Mouse (Mus musculus) liver, embryonic 11.5 days (tissue): ENCODE results near the gene Dhx40. TPM values are rescaled to one million over a fixed set of nuclear protein-coding genes. Genes with fewer than 3 reads are reported as not detected.

ENCODE experiments used
- ATAC-seq: fragments of 200-750 bp; cut with Nextera tagmentation; replicated peaks from 2 replicates; pipeline ENCODE4 v1.8.0; 2017; ENCODE audit warnings: moderate number of reproducible peaks, mild to moderate bottlenecking, moderate TSS enrichment, moderate library complexity; ENCODE audit not compliant: low FRiP score
- DNase-seq: peaks from one replicate; pipeline ENCODE4 v3.0.0-alpha.2; 2017; ENCODE audit warnings: low spot score
- H3K27ac ChIP-seq: fragments of 300-500 bp; sonication (generic); 2 replicates; pipeline ENCODE4 v1.5.1; 2014; ENCODE audit warnings: mild to moderate bottlenecking, low read depth, low read length, control low read depth
- H3K27me3 ChIP-seq: fragments of 300-500 bp; sonication (generic); replicated peaks from 2 replicates; pipeline ENCODE4 v1.6.1; 2014; ENCODE audit warnings: low read length, mixed read lengths; ENCODE audit not compliant: control insufficient read depth, insufficient read depth
- H3K36me3 ChIP-seq: fragments of 300-500 bp; sonication (generic); 2 replicates; pipeline ENCODE4 v1.6.1; 2014; ENCODE audit warnings: mild to moderate bottlenecking, low read length, moderate library complexity, mixed read lengths; ENCODE audit not compliant: control insufficient read depth, insufficient read depth
- H3K4me1 ChIP-seq: fragments of 300-500 bp; sonication (generic); replicated peaks from 2 replicates; pipeline ENCODE4 v1.6.1; 2014; ENCODE audit warnings: low read length, mixed read lengths; ENCODE audit not compliant: control insufficient read depth, insufficient read depth
- H3K4me2 ChIP-seq: fragments of 300-500 bp; sonication (generic); 2 replicates; pipeline ENCODE4 v1.6.1; 2014; ENCODE audit warnings: mild to moderate bottlenecking, control low read depth, moderate library complexity
- H3K4me3 ChIP-seq: fragments of 300-500 bp; sonication (generic); 2 replicates; pipeline ENCODE4 v1.5.1; 2014; ENCODE audit warnings: low read depth, low read length, control low read depth
- H3K9ac ChIP-seq: fragments of 300-500 bp; sonication (generic); 2 replicates; pipeline ENCODE4 v1.6.1; 2014; ENCODE audit warnings: low read depth, low read length, control low read depth
- H3K9me3 ChIP-seq: fragments of 300-500 bp; sonication (generic); 2 replicates; pipeline ENCODE4 v1.6.1; 2016; ENCODE audit warnings: low read length, inconsistent platforms, mixed read lengths; ENCODE audit not compliant: control insufficient read depth
- WGBS: fragments of 180-500 bp; shearing (Covaris S2); extraction: QIAGEN DNeasy Blood & Tissue Kit; methylation state at CpG from one replicate; pipeline ENCODE4 v1.1.7; 2014; 5-methylcytosine and 5-hydroxymethylcytosine counted together
- polyA plus RNA-seq: library from polyadenylated mRNA; unstranded; fragments of >200 nt; fragmentation: Nextera tagmentation; extraction: Ambion mirVana; gene quantifications from 2 replicates; pipeline ENCODE4 v1.2.1, GENCODE M21; 2014

Dhx40 gene
- polyA plus RNA-seq, 1 experiment from 2014 or later: 15.4 TPM

- Histone ChIP-seq H3K4me2 (no peak overlapping the region), H3K9ac (no peak overlapping the region), H3K9me3 (no peaks in the 10 kb centered on the region), H3K36me3 (no peaks in the 10 kb centered on the region), H3K27ac (no peak overlapping the region), H3K27me3 (no peaks in the 10 kb centered on the region), H3K4me1 (peaks cover 15% of the 10 kb centered on the region; the same call in 1 of the 2 replicates), H3K4me3 (no peak overlapping the region)
- no peak for ATAC-seq
- DNase-seq: no peak
Observed at GRCm38 (mm10) chr11:86760357-86760756, 47.2 kb downstream of the Dhx40 start.

- Histone ChIP-seq H3K4me2 (no peak overlapping the region), H3K9me3 (no peaks in the 10 kb centered on the region), H3K27me3 (no peaks in the 10 kb centered on the region), H3K9ac (no peak overlapping the region), H3K36me3 (no peaks in the 10 kb centered on the region), H3K4me3 (no peak overlapping the region), H3K4me1 (peaks cover 18% of the 10 kb centered on the region), H3K27ac (no peak overlapping the region)
- WGBS: 79% methylated on average over 2 of the region's 2 CpGs
- DNase-seq (no peak), ATAC-seq (no peak)
Observed at GRCm38 (mm10) chr11:86759886-86760285, 47.7 kb downstream of the Dhx40 start.

- DNase-seq: no peak
- H3K4me2 ChIP-seq: peak overlapping the region; percentile 71
- peak overlapping the region; percentile 46 for H3K9ac ChIP-seq
- H3K27ac ChIP-seq: peak overlapping the region; percentile 96
- no peaks in the 10 kb centered on the region for H3K36me3 ChIP-seq
- peaks cover 23% of the 10 kb centered on the region for H3K4me1 ChIP-seq
- 83% methylated on average over 1 of the region's 1 CpGs for WGBS
- H3K9me3 ChIP-seq: no peaks in the 10 kb centered on the region
- H3K27me3 ChIP-seq: no peaks in the 10 kb centered on the region
- ATAC-seq: no peak
- no peak overlapping the region; the same call in 1 of the 2 replicates for H3K4me3 ChIP-seq
Observed at GRCm38 (mm10) chr11:86759226-86759625, 48.3 kb downstream of the Dhx40 start.

- Histone ChIP-seq H3K9ac (peak overlapping the region; percentile 99), H3K4me2 (peak overlapping the region; percentile 71), H3K4me1 (peaks cover 30% of the 10 kb centered on the region), H3K27me3 (no peaks in the 10 kb centered on the region), H3K27ac (peak overlapping the region; percentile 96), H3K4me3 (peak overlapping the region; percentile 92), H3K9me3 (no peaks in the 10 kb centered on the region), H3K36me3 (peaks cover 4% of the 10 kb centered on the region; the same call in 1 of the 2 replicates)
- 23% methylated on average over 6 of the region's 6 CpGs for WGBS
- ATAC-seq (no peak), DNase-seq (no peak)
Observed at GRCm38 (mm10) chr11:86758559-86758958, 49.0 kb downstream of the Dhx40 start.

- H3K27ac ChIP-seq: peak within 1 kb of the TSS; percentile 96
- under 1% methylated on average over 73 of the region's 73 CpGs for WGBS
Observed at GRCm38 (mm10) chr11:86757480-86758371, 49.8 kb downstream of the Dhx40 start, which contains the start of gene Cltc. Gene Cltc, minus strand, starts transcription at chr11:86757565.

GRCm38 (mm10) chr11:86757142-86757479 lies 50.4 kb downstream of the Dhx40 start:
- under 1% methylated on average over 18 of the region's 18 CpGs for WGBS
- ATAC-seq: peak; percentile 23

More at GRCm38 (mm10) chr11:86757480-86758371, 49.8 kb downstream of the Dhx40 start, which contains the start of gene Cltc:
- Histone ChIP-seq H3K4me2 (peak within 1 kb of the TSS; percentile 76), H3K27me3 (no peaks in the 10 kb centered on the region), H3K9ac (peak within 1 kb of the TSS; percentile 99), H3K4me1 (peaks cover 36% of the 10 kb centered on the region), H3K9me3 (no peaks in the 10 kb centered on the region), H3K4me3 (peak within 1 kb of the TSS; percentile 92), H3K36me3 (peaks cover 8% of the 10 kb centered on the region; the same call in 1 of the 2 replicates)
- peak; percentile 88 for ATAC-seq
- DNase-seq: peak; percentile 95

GRCm38 (mm10) chr11:86756156-86757141 lies 51.1 kb downstream of the Dhx40 start:
- Histone ChIP-seq H3K9ac (peak overlapping the region; percentile 99), H3K36me3 (peaks cover 8% of the 10 kb centered on the region; the same call in 1 of the 2 replicates), H3K4me3 (peak overlapping the region; percentile 92), H3K27ac (peak overlapping the region; percentile 96), H3K9me3 (no peaks in the 10 kb centered on the region), H3K27me3 (no peaks in the 10 kb centered on the region), H3K4me2 (peak overlapping the region; percentile 76), H3K4me1 (peaks cover 43% of the 10 kb centered on the region)
- peak; percentile 19 for ATAC-seq
- peak; percentile 44 for DNase-seq
- whole genome bisulfite sequencing: 3% methylated on average over 31 of the region's 31 CpGs

More at GRCm38 (mm10) chr11:86757142-86757479, 50.4 kb downstream of the Dhx40 start:
- DNase-seq: no peak
- no peaks in the 10 kb centered on the region for H3K9me3 ChIP-seq
- peaks cover 8% of the 10 kb centered on the region; the same call in 1 of the 2 replicates for H3K36me3 ChIP-seq
- H3K4me2 ChIP-seq: peak overlapping the region; percentile 76
- H3K27ac ChIP-seq: peak overlapping the region; percentile 96
- H3K4me3 ChIP-seq: peak overlapping the region; percentile 92
- no peaks in the 10 kb centered on the region for H3K27me3 ChIP-seq
- peak overlapping the region; percentile 99 for H3K9ac ChIP-seq
- H3K4me1 ChIP-seq: peaks cover 40% of the 10 kb centered on the region

- no peaks in the 10 kb centered on the region for H3K9me3 ChIP-seq
- ATAC-seq (no peak), DNase-seq (no peak)
- H3K27ac ChIP-seq: no peak overlapping the region
- peaks cover 8% of the 10 kb centered on the region; the same call in 1 of the 2 replicates for H3K36me3 ChIP-seq
- H3K4me1 ChIP-seq: peaks cover 47% of the 10 kb centered on the region
- H3K9ac ChIP-seq: no peak overlapping the region
- H3K4me3 ChIP-seq: no peak overlapping the region
- peak overlapping the region; percentile 3 for H3K4me2 ChIP-seq
- no peaks in the 10 kb centered on the region for H3K27me3 ChIP-seq
Observed at GRCm38 (mm10) chr11:86752404-86752803, 55.1 kb downstream of the Dhx40 start.
